Mouse (Mus musculus): ENCODE measurements at regions not wholly inside any gene's neighbourhood (a gene's known extent, or its start where the extent isn't known, plus 50 kb on each side); places are given as distances from the start of the nearest gene placed in this dataset.
"Not testable (repeated sequence)": the region's sequence is repeated elsewhere in the genome, so short reads cannot be mapped to it uniquely, and the experiment has no call there.

DNA sequence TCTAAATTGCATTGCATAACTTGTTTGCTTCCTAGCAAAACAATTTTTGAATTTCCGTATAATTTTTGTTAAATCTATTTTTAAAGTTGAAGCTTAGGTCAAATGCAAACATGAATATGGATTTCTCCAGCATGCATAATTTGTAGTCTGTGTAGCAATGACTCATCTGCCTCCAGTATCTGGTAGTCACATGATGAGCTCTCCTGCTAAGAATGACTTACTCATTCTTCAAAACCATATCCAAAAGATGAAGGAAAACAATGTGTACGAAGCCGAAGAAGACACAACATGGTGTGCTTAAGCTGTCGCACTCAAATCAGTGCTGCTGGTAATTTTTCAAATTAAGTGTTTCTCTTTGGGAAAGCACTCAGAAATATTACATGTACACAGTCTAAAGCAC, 1453.2 kb upstream of the Gje1 start:
- no peak for DNase-seq (ENCODE audit: low spot score)

DNA sequence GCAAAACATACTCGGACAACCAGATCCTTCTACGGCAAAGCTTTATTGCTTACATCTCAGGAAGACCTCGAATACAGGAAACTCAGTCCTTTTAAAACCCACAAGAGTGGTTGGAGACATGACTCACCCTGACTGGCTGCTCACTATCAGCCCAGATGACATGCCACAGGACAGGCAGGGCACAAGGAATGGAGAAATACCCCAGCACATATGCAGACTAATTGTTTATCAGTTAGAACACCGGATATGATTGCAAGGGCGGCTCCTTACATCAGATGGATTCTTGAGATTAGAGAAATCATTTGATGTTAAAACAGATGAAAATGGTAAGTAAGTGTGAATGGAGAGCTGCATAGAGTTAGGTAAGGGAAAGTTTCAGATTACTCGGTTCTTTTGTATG, 1441.5 kb upstream of the Gje1 start:
- DNase-seq (ENCODE audit: low spot score), result not testable (repeated sequence)

DNA sequence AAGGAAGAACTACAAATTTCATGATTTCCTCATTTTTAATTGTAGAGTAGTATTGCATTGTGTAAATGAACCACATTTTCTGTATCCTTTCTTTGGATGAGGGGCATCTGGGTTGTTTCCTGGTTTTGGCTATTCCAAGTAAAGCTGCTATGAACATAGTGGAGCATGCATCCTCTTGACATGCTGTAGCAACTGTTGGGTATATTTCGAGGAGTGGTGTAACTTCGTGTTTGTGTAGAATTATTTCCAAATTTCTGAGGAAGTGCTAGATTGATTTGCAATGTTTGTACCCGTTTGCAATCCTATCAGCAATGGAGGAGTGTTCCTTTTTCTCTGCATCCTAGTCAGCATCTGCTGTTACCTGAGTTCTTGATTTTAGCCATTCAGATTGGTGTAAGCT, 1440.4 kb upstream of the Gje1 start:
- no peak for DNase-seq (ENCODE audit: low spot score)

DNA sequence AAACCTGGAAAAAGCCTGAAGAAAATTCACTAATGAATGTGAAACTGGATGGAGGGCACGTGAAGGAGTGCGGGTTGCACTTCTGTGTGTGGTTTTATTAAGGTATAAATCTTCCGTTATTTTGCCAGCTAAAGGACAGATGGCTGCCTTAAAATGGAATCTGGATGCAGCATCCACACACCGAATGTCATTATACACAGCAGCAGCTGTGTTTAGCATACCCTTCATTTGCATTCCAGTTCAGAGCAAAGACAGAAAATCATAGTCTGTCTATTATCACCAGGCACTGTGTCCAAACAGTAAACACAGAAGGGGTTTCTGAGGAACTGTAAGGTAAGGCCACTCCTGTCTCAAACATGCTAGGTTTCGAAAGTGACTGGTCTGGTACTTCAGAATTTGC, 1438.9 kb upstream of the Gje1 start:
- no peak for DNase-seq (ENCODE audit: low spot score)

DNA sequence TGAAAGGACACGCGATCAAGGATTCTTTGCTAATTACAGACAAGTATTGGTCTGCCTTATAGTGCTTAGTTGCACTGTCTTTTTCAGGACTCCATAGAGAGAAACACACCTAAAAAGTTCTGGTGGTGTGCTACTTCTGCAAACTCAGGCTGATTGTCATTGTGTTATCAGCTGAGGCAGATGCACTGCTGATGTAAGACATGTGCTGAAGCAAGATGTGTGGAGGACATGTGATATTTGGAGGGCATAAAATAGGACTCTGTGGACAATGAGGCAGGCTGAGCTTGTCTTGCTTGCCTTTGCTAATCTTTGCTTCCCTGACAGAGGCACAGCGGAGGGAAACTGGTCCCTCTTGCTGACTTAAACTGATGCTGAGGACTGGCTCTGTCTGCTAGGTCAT, 1431.0 kb upstream of the Gje1 start:
- no peak for DNase-seq (ENCODE audit: low spot score)

DNA sequence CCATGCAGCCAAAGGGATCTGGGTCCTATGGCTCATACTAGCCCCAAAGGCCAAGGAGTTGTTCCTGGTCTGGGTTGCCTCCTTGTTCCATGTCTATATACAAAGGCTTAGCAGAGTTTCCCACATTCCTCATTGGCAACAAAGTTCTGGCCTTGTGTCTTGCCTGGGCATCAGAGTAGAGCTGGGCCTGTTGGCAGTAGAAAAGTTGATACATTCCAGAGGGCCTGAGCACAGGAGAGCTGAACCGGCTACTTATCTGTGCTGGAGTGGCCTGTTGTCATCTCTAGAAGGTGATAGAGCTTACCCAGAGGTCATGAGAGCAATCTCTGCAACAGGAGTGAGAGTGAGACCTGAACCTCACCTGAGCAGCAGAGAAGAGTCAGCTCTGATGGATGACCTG, 1427.4 kb upstream of the Gje1 start:
- DNase-seq (ENCODE audit: low spot score), result no peak

DNA sequence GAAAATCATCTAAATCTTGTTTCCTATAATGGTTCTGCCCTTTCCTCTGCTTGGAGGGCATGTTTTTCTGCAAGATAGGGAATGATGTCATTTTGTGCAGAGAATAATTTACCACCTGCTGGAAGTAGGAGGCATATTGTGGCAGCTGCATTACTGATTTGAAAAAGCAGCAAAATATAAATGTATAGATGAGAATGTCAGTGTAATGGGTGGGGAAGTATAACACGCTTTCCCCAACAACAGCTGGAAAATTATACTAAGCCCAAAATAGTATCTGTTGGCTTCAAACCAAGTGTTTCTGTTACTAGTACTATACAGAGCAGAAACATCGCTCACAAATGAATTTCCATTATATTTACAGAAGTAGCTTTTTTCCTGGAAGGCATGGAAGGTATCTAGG, 1405.9 kb upstream of the Gje1 start:
- no peak for DNase-seq (ENCODE audit: low spot score)

DNA sequence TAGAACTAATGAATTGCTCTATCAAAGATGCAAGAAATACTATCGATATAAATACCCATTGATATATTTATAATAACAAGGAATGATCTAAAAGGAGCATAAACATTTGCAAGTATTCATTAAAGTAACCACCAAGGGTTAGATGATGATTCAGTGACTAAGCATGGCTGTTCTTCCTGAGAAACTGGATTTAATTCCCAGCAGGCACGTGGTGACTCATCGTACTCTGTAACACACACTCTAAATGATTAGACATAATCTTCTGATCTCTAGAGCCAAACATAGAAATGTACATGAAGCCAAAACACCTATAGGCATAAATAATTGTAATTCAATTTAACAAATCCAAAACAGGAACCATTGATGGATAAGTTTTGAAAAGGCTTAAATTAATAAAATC, 1370.2 kb upstream of the Gje1 start:
- no peak for DNase-seq (ENCODE audit: low spot score)

DNA sequence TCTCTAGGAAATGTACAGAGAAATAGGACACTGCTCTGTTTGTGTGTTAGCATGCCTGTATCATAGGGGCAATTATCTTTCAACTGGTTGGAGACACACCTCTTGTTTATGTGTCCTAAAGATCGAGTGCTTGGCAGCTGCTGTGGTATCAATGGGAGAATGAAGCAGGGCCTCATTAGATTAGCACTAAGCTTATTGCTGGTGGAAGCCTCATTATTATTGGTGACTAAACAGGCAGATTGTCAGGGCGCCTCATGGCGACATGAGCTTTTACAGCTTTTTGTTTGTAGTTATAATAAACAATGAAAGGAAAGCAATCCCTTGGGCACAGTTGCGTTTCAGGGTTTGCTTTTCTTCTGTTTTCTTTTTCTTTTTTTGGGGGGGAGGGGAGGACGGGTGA, 1335.0 kb upstream of the Gje1 start:
- DNase-seq (ENCODE audit: low spot score), result no peak

DNA sequence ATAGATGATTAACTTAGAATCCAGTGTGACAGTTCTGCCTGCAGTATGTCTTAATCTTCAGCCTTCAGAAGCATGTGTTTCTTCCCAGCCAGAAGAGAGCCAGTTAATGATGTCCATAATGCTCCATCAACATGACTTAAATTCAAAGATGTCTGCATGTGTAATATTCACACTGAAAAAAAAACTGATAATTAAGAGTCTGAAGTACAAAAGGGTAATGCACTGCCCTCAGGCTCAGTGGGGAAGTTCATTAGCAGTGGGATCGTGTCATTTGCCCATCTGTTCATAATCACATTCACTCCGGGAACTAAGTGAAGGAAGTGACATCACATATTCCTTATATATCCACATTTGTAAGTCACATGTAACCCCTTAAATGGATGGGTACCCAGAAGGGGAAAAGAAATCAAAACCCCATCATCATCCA, 1334.5 kb upstream of the Gje1 start:
- no peak for DNase-seq (ENCODE audit: low spot score)

DNA sequence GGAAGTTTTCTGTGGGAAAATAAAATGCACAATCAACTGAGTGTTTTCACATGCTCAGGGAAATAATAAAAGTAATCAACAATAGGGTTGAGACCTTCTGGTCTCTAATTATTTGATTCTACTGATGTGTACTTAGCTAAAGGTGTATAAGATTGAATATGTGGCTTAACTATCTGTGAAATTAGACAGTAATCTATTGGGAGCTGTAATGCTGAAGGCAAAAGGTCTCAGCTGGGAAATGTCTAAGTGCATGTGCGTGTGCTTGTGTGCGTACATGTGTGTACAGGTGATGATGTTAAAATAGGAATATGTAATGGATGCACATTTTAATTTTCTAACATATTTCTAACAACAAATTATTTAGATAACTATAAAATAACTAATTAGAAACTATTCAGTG, 1318.2 kb upstream of the Gje1 start:
- DNase-seq (ENCODE audit: low spot score), result no peak

DNA sequence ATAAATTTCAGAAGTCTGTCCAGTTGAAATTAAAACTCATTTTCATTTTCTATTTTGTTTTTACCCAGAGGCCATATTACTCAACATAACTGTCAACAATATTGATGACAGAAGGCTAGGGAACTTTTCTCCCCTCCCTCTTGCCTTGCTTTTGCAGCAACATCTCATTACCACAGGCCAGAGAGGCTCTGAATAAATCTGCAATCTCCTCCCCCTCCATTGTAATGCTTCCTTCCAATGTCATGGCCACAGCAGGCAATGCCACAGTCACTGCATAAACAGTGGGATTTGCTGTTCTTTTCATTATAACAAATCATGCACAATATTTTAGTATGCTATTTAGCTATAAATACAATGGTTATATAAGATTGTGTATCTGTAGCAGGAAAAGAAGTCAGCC, 1315.1 kb upstream of the Gje1 start:
- DNase-seq (ENCODE audit: low spot score), result no peak

DNA sequence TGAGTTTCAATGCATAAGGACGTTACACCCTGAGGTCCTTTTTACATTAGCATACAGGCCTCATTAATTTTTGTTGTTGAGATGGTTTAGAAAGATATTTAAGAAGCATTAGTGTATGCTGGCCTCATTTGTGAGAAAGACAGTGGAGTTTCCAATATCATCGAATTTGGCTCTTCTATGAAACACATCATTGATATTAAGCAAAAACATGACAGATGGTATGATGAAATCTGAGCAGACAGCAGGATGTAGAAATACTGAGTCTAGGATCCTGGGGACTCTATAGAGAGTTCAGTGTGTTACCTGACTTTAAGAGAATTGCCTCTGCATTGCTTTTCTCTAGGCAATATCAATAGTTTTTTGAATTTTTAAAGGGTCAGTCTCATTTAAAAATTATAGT, 1312.8 kb upstream of the Gje1 start:
- DNase-seq (ENCODE audit: low spot score), result peak; percentile 12

DNA sequence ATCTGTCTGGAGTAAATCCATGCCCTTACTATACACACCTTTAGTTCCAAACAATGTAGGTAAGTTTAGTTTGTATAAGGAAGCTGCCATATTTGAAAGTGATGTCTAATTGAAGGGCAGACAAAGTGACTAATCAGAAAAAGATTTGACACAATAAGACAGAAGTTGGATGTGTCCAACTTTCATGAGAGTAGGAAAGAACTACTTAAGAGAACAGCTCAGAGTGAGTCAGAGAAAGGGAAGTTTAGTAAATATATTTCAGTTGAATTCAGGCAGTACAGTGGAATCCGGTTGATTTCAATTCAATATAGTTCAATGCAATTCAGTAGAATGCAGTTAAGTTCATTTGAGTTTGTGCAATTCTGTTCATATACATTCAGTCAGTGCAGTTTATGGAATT, 1296.8 kb upstream of the Gje1 start:
- DNase-seq (ENCODE audit: low spot score), result no peak

DNA sequence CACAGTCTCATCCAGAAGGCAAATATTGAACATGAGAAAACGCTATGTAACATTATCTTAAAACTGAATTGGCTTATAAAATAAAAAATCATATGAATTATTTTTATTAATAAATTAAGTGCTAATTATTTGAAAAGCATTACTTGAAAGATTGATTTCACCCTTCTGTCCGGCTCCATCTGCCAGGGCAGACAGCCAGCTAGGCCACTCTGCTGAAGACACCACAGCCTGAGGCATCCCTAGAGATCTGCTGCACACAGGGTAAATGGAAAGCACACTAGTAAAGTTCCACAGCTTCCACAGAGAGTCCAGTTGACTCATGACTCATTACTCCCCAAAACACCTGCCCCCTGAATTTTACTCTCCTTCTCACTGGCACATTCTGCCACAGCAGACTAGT, 1283.2 kb upstream of the Gje1 start:
- no peak for DNase-seq (ENCODE audit: low spot score)

DNA sequence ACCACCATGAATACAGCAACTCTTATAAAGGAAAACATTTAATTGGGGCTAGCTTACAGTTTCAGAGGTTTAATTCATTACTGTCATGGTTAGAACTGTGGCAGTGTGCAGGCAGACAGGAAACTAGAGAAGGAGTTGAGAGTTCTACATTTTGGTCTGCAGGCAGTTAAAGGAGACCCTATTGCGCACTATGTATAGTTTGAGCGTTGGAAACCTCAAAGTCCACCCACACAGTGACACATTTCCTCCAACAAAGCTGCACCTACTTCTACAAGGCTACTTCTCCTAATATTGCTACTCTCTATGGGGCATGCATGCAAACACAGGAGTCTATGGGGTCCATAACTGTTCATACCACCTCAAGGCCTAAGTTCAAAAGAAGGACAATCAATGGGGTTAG, 1275.3 kb upstream of the Gje1 start:
- no peak for DNase-seq (ENCODE audit: low spot score)

Measured in layer of hippocampus, adult 9-10 months (tissue).